Mouse (Mus musculus) testis, adult 2 months (tissue): Measurements from ENCODE around the gene Cenpv.

ENCODE experiments used
- CTCF ChIP-seq: fragments of 200-500 bp; IDR thresholded peaks from 2 replicates; pipeline ENCODE4 v1.5.1; 2012; ENCODE audit warnings: low read depth, mild to moderate bottlenecking, inconsistent platforms, low read length, moderate library complexity; ENCODE audit not compliant: control insufficient read depth, insufficient read depth, insufficient replicate concordance
- POLR2A ChIP-seq: fragments of 200-500 bp; IDR thresholded peaks from 2 replicates; pipeline ENCODE4 v1.6.1; 2012; ENCODE audit warnings: low read depth, mild to moderate bottlenecking, inconsistent platforms, low read length, moderate library complexity; ENCODE audit not compliant: control insufficient read depth

- TF ChIP-seq CTCF = no peak
- no peak for TF ChIP-seq POLR2A
Measured at GRCm38 (mm10) chr11:62557205-62557604, 18.1 kb upstream of the Cenpv start.
